25 mouse cellular contexts compared by ENCODE assay signal in genomic region chr7:73365511-73365910, GRCm38 (mm10). TPM values are rescaled to one million over a fixed set of nuclear protein-coding genes. Genes with fewer than 3 reads are reported as not detected.
DNase-seq lines count a peak whose midpoint lies in the region; ATAC-seq and TF ChIP-seq lines count a peak whose summit lies in the region.
"Had no signal": no experiment of that assay in that cellular context is flagged by ENCODE, and none has a peak within 500 bp of the region (broad histone marks: within the 10 kb centered on the region; RNA-seq: fewer than 3 reads in every experiment).

No protein-coding gene starts in this region.

- H3K27me3 ChIP-seq in hindbrain, embryonic 15.5 days = no peaks in the 10 kb centered on the region
- H3K27me3 ChIP-seq in hindbrain, embryonic 12.5 days = no peaks in the 10 kb centered on the region
- H3K27me3 ChIP-seq in limb, embryonic 15.5 days = peaks cover 6% of the 10 kb centered on the region; the same call in 1 of the 2 replicates
- peaks cover 18% of the 10 kb centered on the region for H3K27me3 ChIP-seq in limb, embryonic 10.5 days (ENCODE audit: low read depth, poor library complexity, severe bottlenecking)
- H3K27me3 ChIP-seq: neural tube, embryonic 15.5 days; Patski had no signal

- H3K4me1 ChIP-seq in hindbrain, embryonic 15.5 days (replicated peaks) = peaks cover 8% of the 10 kb centered on the region
- H3K4me1 ChIP-seq in hindbrain, embryonic 12.5 days = peaks cover 9% of the 10 kb centered on the region
- H3K4me1 ChIP-seq in limb, embryonic 15.5 days = peaks cover 9% of the 10 kb centered on the region; the same call in 1 of the 2 replicates
- H3K4me1 ChIP-seq in limb, embryonic 10.5 days = peaks cover 14% of the 10 kb centered on the region
- H3K4me1 ChIP-seq in cortical plate, adult 2 months (ENCODE audit: control insufficient read depth, insufficient read depth, low read length) = no peaks in the 10 kb centered on the region
- H3K4me1 ChIP-seq: heart, embryonic 12.5 days; kidney, embryonic 15.5 days; liver, embryonic 15.5 days had no signal

- TF ChIP-seq CTCF in cortical plate, adult 2 months (IDR thresholded peaks at IDR 0.05; ENCODE audit: extremely low read depth, insufficient read depth, low read length) = no peak

- no peak for TF ChIP-seq POLR2A in cortical plate, adult 2 months (IDR thresholded peaks at IDR 0.05; ENCODE audit: extremely low read depth, insufficient read depth, low read length)

- H3K4me3 ChIP-seq in hindbrain, embryonic 15.5 days = no peak overlapping the region
- no peak overlapping the region for H3K4me3 ChIP-seq in hindbrain, embryonic 12.5 days
- H3K4me3 ChIP-seq in limb, embryonic 15.5 days = no peak overlapping the region
- no peak overlapping the region for H3K4me3 ChIP-seq in limb, embryonic 10.5 days
- H3K4me3 ChIP-seq in cortical plate, adult 2 months (ENCODE audit: insufficient read depth, low read length) = no peak overlapping the region
- H3K4me3 ChIP-seq: erythroblast, embryonic 14.5 days; heart, adult 2 months; heart, embryonic 12.5 days; kidney, embryonic 15.5 days; liver, embryonic 15.5 days; neural tube, embryonic 15.5 days had no signal

- H3K36me3 ChIP-seq in hindbrain, embryonic 15.5 days = no peaks in the 10 kb centered on the region
- no peaks in the 10 kb centered on the region for H3K36me3 ChIP-seq in hindbrain, embryonic 12.5 days
- H3K36me3 ChIP-seq in limb, embryonic 15.5 days = no peaks in the 10 kb centered on the region
- H3K36me3 ChIP-seq in limb, embryonic 10.5 days = no peaks in the 10 kb centered on the region
- H3K36me3 ChIP-seq: heart, embryonic 12.5 days; kidney, embryonic 15.5 days; liver, embryonic 15.5 days; neural tube, embryonic 15.5 days had no signal

- no peak overlapping the region for H3K9ac ChIP-seq in hindbrain, embryonic 15.5 days
- H3K9ac ChIP-seq in hindbrain, embryonic 12.5 days = no peak overlapping the region
- no peak overlapping the region for H3K9ac ChIP-seq in limb, embryonic 15.5 days
- H3K9ac ChIP-seq: heart, embryonic 12.5 days; kidney, embryonic 15.5 days; liver, embryonic 15.5 days; lung, embryonic 14.5 days; neural tube, embryonic 15.5 days had no signal

- H3K4me2 ChIP-seq in hindbrain, embryonic 15.5 days = no peak overlapping the region
- no peak overlapping the region for H3K4me2 ChIP-seq in hindbrain, embryonic 12.5 days (replicated peaks)
- no peak overlapping the region for H3K4me2 ChIP-seq in limb, embryonic 15.5 days
- H3K4me2 ChIP-seq: heart, embryonic 12.5 days; kidney, embryonic 15.5 days; liver, embryonic 15.5 days; lung, embryonic 14.5 days; neural tube, embryonic 15.5 days had no signal

- no peak for ATAC-seq in hindbrain, embryonic 15.5 days (ENCODE audit: low FRiP score, low read depth)
- no peak for ATAC-seq in hindbrain, embryonic 12.5 days (ENCODE audit: low FRiP score)
- ATAC-seq in limb, embryonic 15.5 days (ENCODE audit: insufficient number of reproducible peaks, low FRiP score, low TSS enrichment, low read depth) = no peak
- ATAC-seq: Patski had no signal

- WGBS in hindbrain, embryonic 15.5 days = 67% methylated on average over 4 of the region's 4 CpGs
- WGBS in hindbrain, embryonic 12.5 days = 69% methylated on average over 4 of the region's 4 CpGs
- WGBS in limb, embryonic 15.5 days = 52% methylated on average over 4 of the region's 4 CpGs
- 72% methylated on average over 4 of the region's 4 CpGs for WGBS in limb, embryonic 10.5 days

- H3K27ac ChIP-seq in hindbrain, embryonic 15.5 days (replicated peaks) = 0 out of 2 replicates have a peak overlapping the region, but pooled peaks have one; percentile 22
- H3K27ac ChIP-seq in hindbrain, embryonic 12.5 days = no peak overlapping the region
- 0 out of 2 replicates have a peak overlapping the region, but pooled peaks have one; percentile 17 for H3K27ac ChIP-seq in limb, embryonic 15.5 days
- no peak overlapping the region for H3K27ac ChIP-seq in limb, embryonic 10.5 days
- peak overlapping the region; percentile 38; the same call in 1 of the 2 replicates for H3K27ac ChIP-seq in cortical plate, adult 2 months (ENCODE audit: insufficient read depth, low read length)
- H3K27ac ChIP-seq: kidney, embryonic 15.5 days; liver, embryonic 15.5 days had no signal

- peak; percentile 53 for DNase-seq in adrenal gland, postnatal 14 days
- DNase-seq in adrenal gland, postnatal 25 days = no peak
- DNase-seq in limb, embryonic 10.5 days (ENCODE audit: low spot score) = no peak
- DNase-seq: cerebellum, adult 11-12 months; heart, postnatal 4 days; kidney, adult 18-20 months; kidney, postnatal 25 days; lung, embryonic 14.5 days; lung, postnatal 14 days; retina, postnatal 1 day; right cerebral cortex, postnatal 14 days; thymus, postnatal 4 days had no signal

- H3K9me3 ChIP-seq in hindbrain, embryonic 15.5 days = no peaks in the 10 kb centered on the region
- H3K9me3 ChIP-seq in hindbrain, embryonic 12.5 days (replicated peaks) = no peaks in the 10 kb centered on the region
- H3K9me3 ChIP-seq in limb, embryonic 15.5 days = no peaks in the 10 kb centered on the region; the same call in 1 of the 2 replicates
- no peaks in the 10 kb centered on the region for H3K9me3 ChIP-seq in limb, embryonic 10.5 days (replicated peaks)
- H3K9me3 ChIP-seq: heart, embryonic 12.5 days; kidney, embryonic 15.5 days; liver, embryonic 15.5 days; neural tube, embryonic 15.5 days had no signal

RNA-seq across cellular contexts. Expression of gene Rgma, which starts 9.8 kb away (rescaled TPM):
- total RNA-seq in adrenal gland, postnatal 14 days (2021) = 10.0 and 14.0 TPM in 2 replicates
- total RNA-seq in adrenal gland, postnatal 25 days (2021) = 7.7 and 9.9 TPM in 2 replicates
- 39.5 and 45.1 TPM in 2 replicates for polyA plus RNA-seq in hindbrain, embryonic 15.5 days (2015; fragmentation: Nextera tagmentation; extraction: Ambion mirVana)
- 55.3 and 55.7 TPM in 2 replicates for polyA plus RNA-seq in hindbrain, embryonic 12.5 days (2016; fragmentation: Nextera tagmentation; extraction: Ambion mirVana)
- 17.1 and 18.0 TPM in 2 replicates for polyA plus RNA-seq in limb, embryonic 15.5 days (2015; fragmentation: Nextera tagmentation; extraction: Ambion mirVana)
- 20.1 and 26.8 TPM in 2 replicates for polyA plus RNA-seq in limb, embryonic 10.5 days (2016; fragmentation: Nextera tagmentation; extraction: Ambion mirVana)
- polyA plus RNA-seq in cortical plate, adult 2 months (2012; rRNA removed) = 29.4 and 30.2 TPM in 2 replicates
- total RNA-seq: common myeloid progenitor, adult 5-6 weeks; MEL had no signal
- polyA plus RNA-seq: erythroblast, embryonic 14.5 days had no signal

Comparison
In these comparisons a context has a peak if more than half of its experiments do, and no peak if none do; other contexts are left out.
1. H3K27ac ChIP-seq: peak in hindbrain, embryonic 15.5 days (single experiment), limb, embryonic 15.5 days (single experiment) and cortical plate, adult 2 months (single experiment); none in hindbrain, embryonic 12.5 days (single experiment) and limb, embryonic 10.5 days (single experiment).